In the genomic region with DNA sequence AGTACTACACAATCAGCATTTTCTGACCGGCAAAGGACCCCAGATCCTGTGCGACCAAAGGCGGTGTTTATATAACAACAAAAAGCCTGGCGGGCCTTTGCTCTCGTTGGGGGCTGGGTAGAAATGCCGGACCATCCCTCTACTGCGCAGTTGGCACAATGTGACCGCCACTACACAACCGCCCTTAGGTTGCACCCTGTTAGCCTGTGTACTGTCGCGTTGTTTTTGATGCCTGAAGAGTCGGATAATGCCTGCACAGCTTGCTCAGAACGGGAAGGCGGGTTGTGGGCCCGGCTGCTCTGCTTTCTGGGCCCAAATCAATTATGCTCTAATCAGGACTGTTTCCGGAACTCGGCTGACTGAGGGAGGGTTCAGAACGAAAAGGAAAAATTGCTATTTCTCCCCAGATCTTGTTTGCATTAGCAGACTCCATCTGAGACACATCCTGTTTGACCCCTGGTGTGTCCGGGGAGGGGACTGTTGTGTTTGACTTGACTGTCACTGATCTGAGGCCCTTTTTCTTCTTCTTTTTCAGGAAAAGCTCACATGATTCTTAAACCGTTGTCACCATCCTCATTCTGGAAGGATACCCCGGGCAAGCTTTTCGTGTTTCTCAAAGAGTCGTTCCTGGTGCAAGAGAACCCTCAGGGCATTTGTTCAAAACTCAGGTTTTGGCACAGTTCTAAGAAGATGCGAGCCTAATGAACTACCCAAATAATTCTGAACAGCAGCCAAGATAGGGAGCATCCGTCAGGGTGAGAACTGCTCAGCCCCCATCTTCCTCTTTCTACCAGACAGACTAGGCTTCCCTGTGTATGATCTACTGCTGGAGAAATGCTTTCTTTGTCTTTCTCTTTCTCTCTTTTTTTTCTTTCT, we compare ENCODE assay signal across 9 mouse cellular contexts. TPM values are rescaled to one million over a fixed set of nuclear protein-coding genes. Genes with fewer than 3 reads are reported as not detected.
DNase-seq lines count a peak whose midpoint lies in the region; ATAC-seq and TF ChIP-seq lines count a peak whose summit lies in the region.
"Had no signal": no experiment of that assay in that cellular context is flagged by ENCODE, and none has a peak within 500 bp of the region (broad histone marks: within the 10 kb centered on the region; RNA-seq: fewer than 3 reads in every experiment).

No protein-coding gene starts in this region.

- H3K36me3 ChIP-seq in intestine, embryonic 16.5 days (ENCODE audit: control insufficient read depth, insufficient read depth, low read length) = no peaks in the 10 kb centered on the region
- H3K36me3 ChIP-seq in lung, postnatal 0 days (ENCODE audit: insufficient read depth, low read length) = no peaks in the 10 kb centered on the region

- 22% methylated on average over 25 of the region's 25 CpGs for WGBS in intestine, embryonic 16.5 days
- 19% methylated on average over 25 of the region's 25 CpGs for WGBS in lung, postnatal 0 days

- H3K9ac ChIP-seq in intestine, embryonic 16.5 days (ENCODE audit: low read depth, low read length) = peak overlapping the region; percentile 36
- no peak overlapping the region for H3K9ac ChIP-seq in lung, postnatal 0 days (replicated peaks; ENCODE audit: low read depth)

- intact Hi-C loops in left cerebral cortex, adult 2 months (cut with DNase I) = no loop called here

- H3K27me3 ChIP-seq in intestine, embryonic 16.5 days (replicated peaks; ENCODE audit: control insufficient read depth, insufficient read depth, low read length) = no peaks in the 10 kb centered on the region
- no peaks in the 10 kb centered on the region for H3K27me3 ChIP-seq in lung, postnatal 0 days (replicated peaks; ENCODE audit: insufficient read depth, low read length)

- DNase-seq in left cerebral cortex, adult 2 months (ENCODE audit: extremely low spot score in 1 of 2, low spot score in 2 of 2) = no peak
- DNase-seq in left cerebral cortex, adult 9 months (ENCODE audit: low spot score in 2 of 2) = no peak
- peak; percentile 95 for DNase-seq in heart, adult 11 months
- peak; percentile 72 for DNase-seq in lung, postnatal 0 days (ENCODE audit: low spot score)
- no peak for DNase-seq in cerebellum, adult 8-10 months
- no peak for DNase-seq in adrenal gland, postnatal 25 days

- ATAC-seq in intestine, embryonic 16.5 days = peak; percentile 45
- ATAC-seq in lung, postnatal 0 days = peak; percentile 75
- ATAC-seq in CD4-positive, CD25-positive, alpha-beta regulatory T cell, adult 4 months = no peak

- no peaks in the 10 kb centered on the region for H3K9me3 ChIP-seq in intestine, embryonic 16.5 days (ENCODE audit: control insufficient read depth, low read length)
- H3K9me3 ChIP-seq in lung, postnatal 0 days (ENCODE audit: low read length) = no peaks in the 10 kb centered on the region

- peak overlapping the region; percentile 40 for H3K4me2 ChIP-seq in intestine, embryonic 16.5 days (ENCODE audit: low read depth, low read length)
- H3K4me2 ChIP-seq in lung, postnatal 0 days (replicated peaks; ENCODE audit: low read depth, low read length) = peak overlapping the region; percentile 45

- TF ChIP-seq EP300 in lung, postnatal 0 days (IDR thresholded peaks at IDR 0.05) = 0 out of 2 replicates have a peak, but pooled peaks have one; percentile 19

- peaks cover 19% of the 10 kb centered on the region for H3K4me1 ChIP-seq in intestine, embryonic 16.5 days (ENCODE audit: control insufficient read depth, insufficient read depth, low read length)
- H3K4me1 ChIP-seq in lung, postnatal 0 days (ENCODE audit: insufficient read depth, low read depth, low read length) = peaks cover 16% of the 10 kb centered on the region; the same call in 1 of the 2 replicates

- H3K4me3 ChIP-seq in left cerebral cortex, adult 2 months = 0 out of 2 replicates have a peak overlapping the region, but pooled peaks have one; percentile 1
- H3K4me3 ChIP-seq in intestine, embryonic 16.5 days (ENCODE audit: low read length) = peak overlapping the region; percentile 9
- peak overlapping the region; percentile 21 for H3K4me3 ChIP-seq in lung, postnatal 0 days (ENCODE audit: low read depth, low read length)
- H3K4me3 ChIP-seq: megakaryocyte, embryonic 14.5 days had no signal

- no peak for TF ChIP-seq CTCF in left cerebral cortex, adult 2 months (IDR thresholded peaks at IDR 0.05)
- no peak for TF ChIP-seq CTCF in lung, postnatal 0 days (IDR thresholded peaks at IDR 0.05)

- peak overlapping the region; percentile 55 for H3K27ac ChIP-seq in left cerebral cortex, adult 2 months
- peak overlapping the region; percentile 88 for H3K27ac ChIP-seq in intestine, embryonic 16.5 days (ENCODE audit: low read length)
- H3K27ac ChIP-seq in lung, postnatal 0 days (ENCODE audit: low read length) = peak overlapping the region; percentile 70

RNA-seq across cellular contexts. Expression of gene Xpnpep1, which starts 47.5 kb away (rescaled TPM):
- total RNA-seq in left cerebral cortex, adult 2 months (2021) = 10 to 100 TPM; 67.1 to 72.6 TPM
- polyA plus RNA-seq in intestine, embryonic 16.5 days (2015; fragmentation: Nextera tagmentation; extraction: Ambion mirVana) = 231 and 264 TPM in 2 replicates
- polyA plus RNA-seq in lung, postnatal 0 days (2015; fragmentation: Nextera tagmentation; extraction: Ambion mirVana) = 109 and 112 TPM in 2 replicates
- polyA plus RNA-seq in CD4-positive, CD25-positive, alpha-beta regulatory T cell, adult 4 months (2017; shearing (Covaris generic)) = 10 to 100 TPM; 51.1 to 85.0 TPM
- total RNA-seq in adrenal gland, postnatal 25 days (2021) = 85.6 and 98.2 TPM in 2 replicates

RNA-seq across cellular contexts. Expression of gene Add3, which starts 52.7 kb away (rescaled TPM):
- 10 to 100 TPM; 84.4 to 86.9 TPM for total RNA-seq in left cerebral cortex, adult 2 months (2021)
- polyA plus RNA-seq in intestine, embryonic 16.5 days (2015; fragmentation: Nextera tagmentation; extraction: Ambion mirVana) = 120 and 121 TPM in 2 replicates
- polyA plus RNA-seq in lung, postnatal 0 days (2015; fragmentation: Nextera tagmentation; extraction: Ambion mirVana) = 92.9 and 100 TPM in 2 replicates
- polyA plus RNA-seq in CD4-positive, CD25-positive, alpha-beta regulatory T cell, adult 4 months (2017; shearing (Covaris generic)) = 100 to 1,000 TPM; 128 to 172 TPM
- total RNA-seq in adrenal gland, postnatal 25 days (2021) = 48.3 and 51.8 TPM in 2 replicates

Comparison
In these comparisons a context has a peak if more than half of its experiments do, and no peak if none do; other contexts are left out.
1. DNase-seq: peak in heart, adult 11 months (single experiment) and lung, postnatal 0 days (single experiment); none in left cerebral cortex, adult 2 months (0 of 2), left cerebral cortex, adult 9 months (0 of 2), cerebellum, adult 8-10 months (single experiment) and adrenal gland, postnatal 25 days (single experiment).
2. Peak in every context shown above with its lines, with median percentiles within 50 percentile points of each other: H3K27ac ChIP-seq and H3K4me3 ChIP-seq.